Mouse (Mus musculus): ENCODE measurements around the gene Wnt7b. TPM values are rescaled to one million over a fixed set of nuclear protein-coding genes. Genes with fewer than 3 reads are reported as not detected.

The Wnt7b gene
- 55.9 and 63.4 TPM in 2 replicates for polyA plus RNA-seq (2015; fragmentation: Nextera tagmentation; extraction: Ambion mirVana)

- Histone ChIP-seq H3K4me1 (replicated peaks) (peaks cover 51% of the 10 kb centered on the region), H3K9me3 (no peaks in the 10 kb centered on the region), H3K27me3 (peaks cover 67% of the 10 kb centered on the region), H3K4me3 (replicated peaks) (peak within 1 kb of the TSS; percentile 73), H3K36me3 (no peaks in the 10 kb centered on the region), H3K27ac (peak within 1 kb of the TSS; percentile 76), H3K9ac (replicated peaks) (peak within 1 kb of the TSS; percentile 83), H3K4me2 (replicated peaks) (peak within 1 kb of the TSS; percentile 95)
- peak; percentile 17; the same call in 1 of the 2 replicates for ATAC-seq
- 1% methylated on average over 19 of the region's 19 CpGs for WGBS
Observed at GRCm38 (mm10) chr15:85582356-85582910, at the start of gene Wnt7b. Gene Wnt7b (minus strand): TSS chr15:85582473.

DNA sequence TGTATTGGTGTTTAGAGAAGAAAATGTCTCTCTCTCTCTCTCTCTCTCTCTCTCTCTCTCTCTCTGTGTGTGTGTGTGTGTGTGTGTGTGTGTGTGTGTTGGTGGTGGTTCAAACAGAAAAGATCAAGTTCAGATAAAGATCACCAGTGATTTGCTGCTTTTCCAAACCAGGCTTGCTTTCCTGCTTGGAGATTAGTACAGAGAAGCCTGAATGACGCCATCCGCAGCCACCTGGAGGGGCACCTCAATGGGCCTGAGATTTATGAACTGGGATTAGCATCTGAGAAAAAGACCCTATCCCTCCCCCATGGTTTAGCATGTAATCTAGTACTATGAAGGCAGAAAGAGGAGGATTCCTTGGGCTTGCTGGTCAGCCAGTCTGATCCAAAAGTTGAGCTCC is 49.3 kb upstream of the Wnt7b start:
- H3K27me3 ChIP-seq: peaks cover 13% of the 10 kb centered on the region
- no peak overlapping the region for H3K9ac ChIP-seq (replicated peaks)
- H3K4me1 ChIP-seq (replicated peaks): peaks cover 19% of the 10 kb centered on the region
- no peak overlapping the region for H3K4me2 ChIP-seq (replicated peaks)
- no peak overlapping the region for H3K27ac ChIP-seq
- WGBS: 31% methylated on average over 2 of the region's 2 CpGs
- no peak for ATAC-seq
- no peaks in the 10 kb centered on the region for H3K9me3 ChIP-seq
- H3K4me3 ChIP-seq (replicated peaks): no peak overlapping the region
- no peaks in the 10 kb centered on the region for H3K36me3 ChIP-seq

DNA sequence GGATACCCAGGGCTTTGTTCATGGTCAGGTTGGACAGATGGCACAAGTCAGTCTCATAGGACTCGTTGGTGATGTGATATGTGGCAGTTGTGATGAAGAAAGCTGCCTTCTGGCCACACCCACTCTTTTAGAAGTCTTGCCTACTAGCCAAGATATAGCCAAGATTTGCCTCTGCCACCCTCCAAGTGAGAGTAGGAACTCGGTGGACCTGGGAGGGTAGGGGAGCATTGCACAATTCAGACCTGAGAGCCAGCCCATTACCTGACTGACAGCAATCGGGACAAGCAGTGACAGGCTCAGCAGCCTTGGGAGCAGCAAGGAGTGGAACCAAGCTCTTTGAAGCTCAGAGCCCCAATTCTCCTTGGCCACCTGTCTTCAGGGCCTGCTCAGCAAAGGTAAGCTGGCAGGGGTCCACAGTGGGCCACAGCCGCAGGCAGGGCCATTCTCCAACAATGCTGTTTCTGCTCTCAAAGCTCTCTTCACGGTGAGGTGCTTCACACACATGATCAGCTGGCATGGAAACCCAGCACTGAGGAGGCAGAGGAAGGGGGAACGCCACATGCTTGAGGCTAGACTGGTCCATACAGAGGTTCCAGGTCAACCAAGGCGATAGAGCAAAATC is 47.8 kb upstream of the Wnt7b start:
- Histone ChIP-seq H3K9ac (replicated peaks) (no peak overlapping the region), H3K27me3 (peaks cover 19% of the 10 kb centered on the region), H3K27ac (no peak overlapping the region), H3K4me1 (replicated peaks) (peaks cover 27% of the 10 kb centered on the region), H3K4me2 (replicated peaks) (no peak overlapping the region), H3K4me3 (replicated peaks) (no peak overlapping the region), H3K9me3 (no peaks in the 10 kb centered on the region), H3K36me3 (no peaks in the 10 kb centered on the region)
- no peak for ATAC-seq
- WGBS: 83% methylated on average over 7 of the region's 7 CpGs

- H3K4me2 ChIP-seq (replicated peaks): peak overlapping the region; percentile 65
- ATAC-seq: peak; percentile 91
- under 1% methylated on average over 56 of the region's 68 CpGs for WGBS
- no peaks in the 10 kb centered on the region for H3K36me3 ChIP-seq
- H3K4me3 ChIP-seq (replicated peaks): peak overlapping the region; percentile 43
- H3K9ac ChIP-seq (replicated peaks): peak overlapping the region; percentile 78
- peak overlapping the region; percentile 80 for H3K27ac ChIP-seq
- H3K9me3 ChIP-seq: no peaks in the 10 kb centered on the region
- peaks cover 50% of the 10 kb centered on the region for H3K27me3 ChIP-seq
- peaks cover 12% of the 10 kb centered on the region; the same call in 1 of the 2 replicates for H3K4me1 ChIP-seq (replicated peaks)
Observed at GRCm38 (mm10) chr15:85625666-85626279, 43.5 kb upstream of the Wnt7b start.

GRCm38 (mm10) chr15:85622213-85622612 is 39.9 kb upstream of the Wnt7b start:
- Histone ChIP-seq H3K27ac (no peak overlapping the region), H3K4me1 (replicated peaks) (peaks cover 12% of the 10 kb centered on the region; the same call in 1 of the 2 replicates), H3K9me3 (no peaks in the 10 kb centered on the region), H3K9ac (replicated peaks) (no peak overlapping the region), H3K4me2 (replicated peaks) (no peak overlapping the region), H3K27me3 (peaks cover 54% of the 10 kb centered on the region), H3K36me3 (no peaks in the 10 kb centered on the region), H3K4me3 (replicated peaks) (no peak overlapping the region)
- 84% methylated on average over 13 of the region's 13 CpGs for WGBS
- no peak for ATAC-seq

DNA sequence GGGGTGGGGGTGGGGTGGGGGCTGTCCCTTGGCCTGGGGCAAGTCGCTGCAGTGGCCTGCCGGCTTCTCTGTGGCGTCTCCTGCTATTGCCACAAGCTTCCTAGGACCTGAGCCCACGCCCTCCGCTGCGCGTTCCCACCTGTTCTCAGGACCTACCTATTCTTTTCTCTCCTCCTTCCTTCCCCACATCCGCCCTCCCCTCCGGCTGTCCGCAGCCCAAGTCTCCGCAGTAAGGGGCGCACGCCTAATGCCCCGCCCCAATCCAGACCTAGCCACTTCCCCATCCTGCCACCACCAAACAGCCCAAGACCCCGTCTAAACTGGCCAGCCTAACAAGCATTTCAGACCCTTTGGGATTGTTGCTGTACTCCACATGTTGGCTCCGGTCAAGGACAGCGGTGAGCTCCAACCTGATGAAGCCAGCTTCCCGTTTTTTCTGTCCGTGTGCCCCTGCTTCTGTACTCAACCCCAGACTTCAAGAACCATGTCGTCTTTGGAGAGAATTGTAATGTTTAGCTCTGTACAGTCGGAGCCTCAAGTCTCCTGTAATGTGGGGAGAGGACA is 33.3 kb upstream of the Wnt7b start:
- H3K4me1 ChIP-seq (replicated peaks): peaks cover 35% of the 10 kb centered on the region
- peaks cover 39% of the 10 kb centered on the region for H3K27me3 ChIP-seq
- H3K27ac ChIP-seq: no peak overlapping the region
- H3K36me3 ChIP-seq: no peaks in the 10 kb centered on the region
- no peak overlapping the region for H3K4me3 ChIP-seq (replicated peaks)
- H3K9me3 ChIP-seq: no peaks in the 10 kb centered on the region
- no peak for ATAC-seq
- WGBS: 36% methylated on average over 20 of the region's 21 CpGs
- no peak overlapping the region for H3K4me2 ChIP-seq (replicated peaks)
- no peak overlapping the region for H3K9ac ChIP-seq (replicated peaks)

- H3K9ac ChIP-seq (replicated peaks): no peak overlapping the region
- ATAC-seq: no peak
- no peak overlapping the region for H3K4me3 ChIP-seq (replicated peaks)
- WGBS: 43% methylated on average over 22 of the region's 22 CpGs
- no peaks in the 10 kb centered on the region for H3K36me3 ChIP-seq
- no peaks in the 10 kb centered on the region for H3K9me3 ChIP-seq
- no peak overlapping the region for H3K4me2 ChIP-seq (replicated peaks)
- peaks cover 35% of the 10 kb centered on the region for H3K4me1 ChIP-seq (replicated peaks)
- no peak overlapping the region; the same call in 1 of the 2 replicates for H3K27ac ChIP-seq
- peaks cover 39% of the 10 kb centered on the region for H3K27me3 ChIP-seq
Observed at GRCm38 (mm10) chr15:85615075-85615474, 32.8 kb upstream of the Wnt7b start.

- H3K27me3 ChIP-seq: peaks cover 31% of the 10 kb centered on the region
- ATAC-seq: peak; percentile 76
- peaks cover 35% of the 10 kb centered on the region for H3K4me1 ChIP-seq (replicated peaks)
- no peak overlapping the region for H3K4me2 ChIP-seq (replicated peaks)
- H3K9me3 ChIP-seq: no peaks in the 10 kb centered on the region
- no peak overlapping the region for H3K4me3 ChIP-seq (replicated peaks)
- peak overlapping the region; percentile 10; the same call in 1 of the 2 replicates for H3K9ac ChIP-seq (replicated peaks)
- peak overlapping the region; percentile 80 for H3K27ac ChIP-seq
- no peaks in the 10 kb centered on the region for H3K36me3 ChIP-seq
- 73% methylated on average over 17 of the region's 17 CpGs for WGBS
Observed at GRCm38 (mm10) chr15:85613358-85614266, 31.3 kb upstream of the Wnt7b start.

DNA sequence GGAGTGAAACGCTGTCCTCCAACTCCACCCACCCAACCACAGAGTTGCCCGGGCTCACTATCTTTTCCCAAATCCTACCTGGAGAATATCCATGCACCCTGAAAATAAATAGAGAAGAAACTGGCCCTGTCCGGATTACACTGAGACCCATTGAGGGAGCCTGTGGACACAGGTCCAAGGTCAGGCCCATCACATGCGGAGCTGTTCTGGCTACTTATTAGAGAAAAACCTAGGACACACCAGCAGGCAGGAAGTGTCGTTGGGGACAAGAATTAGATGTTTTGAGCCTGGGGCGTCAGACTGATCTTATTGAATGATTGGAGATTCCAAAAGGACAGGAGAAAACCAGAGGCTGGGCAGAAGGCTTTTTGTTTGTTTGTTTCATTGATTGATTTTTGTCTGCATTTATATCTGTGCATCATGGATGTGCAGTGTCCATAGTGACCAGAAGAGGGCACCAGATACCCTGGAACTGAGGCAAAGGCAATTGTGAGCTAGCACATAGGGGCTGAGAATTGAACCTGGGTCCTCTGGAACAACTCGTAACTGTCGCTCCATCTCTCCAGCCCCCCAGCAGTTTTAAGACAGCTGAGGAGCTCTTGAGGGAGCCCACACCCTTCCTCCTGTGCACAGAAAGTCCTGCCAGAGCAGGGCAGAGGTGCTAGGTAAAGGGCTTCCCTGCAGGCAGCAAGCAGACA is 30.5 kb upstream of the Wnt7b start:
- H3K27me3 ChIP-seq: peaks cover 31% of the 10 kb centered on the region
- ATAC-seq: no peak; the same call in 1 of the 2 replicates
- no peak overlapping the region for H3K4me3 ChIP-seq (replicated peaks)
- 73% methylated on average over 8 of the region's 8 CpGs for WGBS
- no peak overlapping the region for H3K4me2 ChIP-seq (replicated peaks)
- H3K4me1 ChIP-seq (replicated peaks): peaks cover 35% of the 10 kb centered on the region
- H3K9me3 ChIP-seq: no peaks in the 10 kb centered on the region
- H3K36me3 ChIP-seq: no peaks in the 10 kb centered on the region
- H3K27ac ChIP-seq: peak overlapping the region; percentile 80
- no peak overlapping the region for H3K9ac ChIP-seq (replicated peaks)

GRCm38 (mm10) chr15:85611701-85612520 is 29.6 kb upstream of the Wnt7b start:
- WGBS: 80% methylated on average over 16 of the region's 16 CpGs
- H3K4me2 ChIP-seq (replicated peaks): no peak overlapping the region
- no peak for ATAC-seq
- peak overlapping the region; percentile 61; the same call in 1 of the 2 replicates for H3K27ac ChIP-seq
- no peak overlapping the region for H3K9ac ChIP-seq (replicated peaks)
- peaks cover 27% of the 10 kb centered on the region for H3K27me3 ChIP-seq
- H3K4me1 ChIP-seq (replicated peaks): peaks cover 35% of the 10 kb centered on the region
- no peaks in the 10 kb centered on the region for H3K36me3 ChIP-seq
- H3K9me3 ChIP-seq: no peaks in the 10 kb centered on the region
- H3K4me3 ChIP-seq (replicated peaks): no peak overlapping the region
